Comparison of ENCODE assay signal across 21 mouse cellular contexts in the genomic region with DNA sequence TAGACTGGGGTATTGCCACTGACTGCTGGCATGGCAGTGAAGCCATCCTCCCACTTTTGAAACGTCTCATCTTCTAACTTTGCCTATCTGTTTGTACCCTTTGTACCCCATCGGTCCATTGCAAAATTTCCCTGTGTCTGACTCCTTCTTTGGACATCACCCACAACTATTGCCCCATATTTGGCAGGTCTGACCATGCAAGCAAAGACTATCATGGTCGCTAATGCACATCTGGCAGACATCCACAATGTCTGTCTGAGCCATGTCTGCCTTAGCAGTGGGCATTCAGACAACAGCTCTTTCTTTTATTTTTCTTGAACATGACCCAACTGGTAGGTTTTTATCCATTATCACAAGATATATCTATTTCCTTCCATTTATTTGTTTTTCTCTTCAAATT. TPM values are rescaled to one million over a fixed set of nuclear protein-coding genes. Genes with fewer than 3 reads are reported as not detected.
DNase-seq lines count a peak whose midpoint lies in the region; ATAC-seq and TF ChIP-seq lines count a peak whose summit lies in the region.
"Had no signal": no experiment of that assay in that cellular context is flagged by ENCODE, and none has a peak within 500 bp of the region (broad histone marks: within the 10 kb centered on the region; RNA-seq: fewer than 3 reads in every experiment).

No protein-coding gene starts in this region.

- no peaks in the 10 kb centered on the region for H3K4me1 ChIP-seq in forebrain, postnatal 0 days (ENCODE audit: insufficient read depth)
- H3K4me1 ChIP-seq: embryonic facial prominence, embryonic 15.5 days; forebrain, embryonic 12.5 days; heart, embryonic 13.5 days; kidney, embryonic 15.5 days; midbrain, embryonic 13.5 days; neural tube, embryonic 13.5 days had no signal

- H3K36me3 ChIP-seq in C2C12 (ENCODE audit: control insufficient read depth, insufficient read depth), result no peaks in the 10 kb centered on the region
- no peaks in the 10 kb centered on the region for H3K36me3 ChIP-seq in forebrain, postnatal 0 days (ENCODE audit: insufficient read depth)
- H3K36me3 ChIP-seq: embryonic facial prominence, embryonic 15.5 days; forebrain, embryonic 12.5 days; heart, embryonic 13.5 days; kidney, embryonic 15.5 days; midbrain, embryonic 13.5 days; neural tube, embryonic 13.5 days had no signal

- H3ac ChIP-seq in C2C12 (ENCODE audit: control insufficient read depth, insufficient read length, low read depth), result no peak overlapping the region

- intact Hi-C loops in gastrocnemius, adult 2 months (cut with DNase I), result no loop called here
- intact Hi-C loops in gastrocnemius, postnatal 14 days (cut with DNase I; ENCODE audit: low total_unique reads), result no loop called here

- ATAC-seq in forebrain, postnatal 0 days, result no peak
- ATAC-seq: hindbrain, embryonic 16.5 days; intestine, embryonic 16.5 days; midbrain, embryonic 13.5 days had no signal

- no peaks in the 10 kb centered on the region for H3K79me2 ChIP-seq in C2C12 (ENCODE audit: control insufficient read depth, insufficient read depth)

- H3K79me3 ChIP-seq in C2C12 (ENCODE audit: low read depth), result no peaks in the 10 kb centered on the region

- H3K9ac ChIP-seq in forebrain, postnatal 0 days, result no peak overlapping the region
- H3K9ac ChIP-seq: embryonic facial prominence, embryonic 15.5 days; forebrain, embryonic 12.5 days; heart, embryonic 13.5 days; kidney, embryonic 15.5 days; liver, embryonic 14.5 days; midbrain, embryonic 13.5 days; neural tube, embryonic 13.5 days had no signal

- H3K9me3 ChIP-seq in forebrain, postnatal 0 days (ENCODE audit: low read length), result no peaks in the 10 kb centered on the region
- H3K9me3 ChIP-seq: embryonic facial prominence, embryonic 15.5 days; forebrain, embryonic 12.5 days; heart, embryonic 13.5 days; kidney, embryonic 15.5 days; midbrain, embryonic 13.5 days; neural tube, embryonic 13.5 days had no signal

- no peak overlapping the region for H3K4me3 ChIP-seq in gastrocnemius, adult 2 months
- no peak overlapping the region for H3K4me3 ChIP-seq in C2C12 (ENCODE audit: insufficient read depth, poor library complexity, severe bottlenecking)
- H3K4me3 ChIP-seq in forebrain, postnatal 0 days (ENCODE audit: low read depth, low read length), result no peak overlapping the region
- H3K4me3 ChIP-seq: embryonic facial prominence, embryonic 15.5 days; forebrain, embryonic 12.5 days; heart, embryonic 13.5 days; kidney, embryonic 15.5 days; midbrain, embryonic 13.5 days; neural tube, embryonic 13.5 days had no signal

- H3K27ac ChIP-seq in gastrocnemius, adult 2 months, result no peak overlapping the region
- no peak overlapping the region for H3K27ac ChIP-seq in forebrain, postnatal 0 days (ENCODE audit: low read depth, low read length)
- H3K27ac ChIP-seq: embryonic facial prominence, embryonic 15.5 days; forebrain, embryonic 12.5 days; heart, embryonic 13.5 days; kidney, embryonic 15.5 days; liver, embryonic 14.5 days; midbrain, embryonic 13.5 days; neural tube, embryonic 13.5 days; stomach, postnatal 0 days had no signal

- 79% methylated on average over 3 of the region's 3 CpGs for WGBS in forebrain, postnatal 0 days

- peak; percentile 17 for DNase-seq in gastrocnemius, adult 2 months
- DNase-seq in gastrocnemius, postnatal 14 days, result no peak
- DNase-seq in 3134 (ENCODE audit: extremely low read depth, insufficient read length, low spot score), result peak; percentile 18
- peak; percentile 86 for DNase-seq in fibroblast of lung, adult 2 months (ENCODE audit: low read depth)
- DNase-seq in urinary bladder, postnatal 25 days (ENCODE audit: low spot score), result no peak
- DNase-seq in forebrain, postnatal 0 days, result no peak
- DNase-seq: cerebellum, adult 11 months; cerebellum, postnatal 25 days; heart, postnatal 4 days; right cerebral cortex, postnatal 4 days had no signal

- no peak overlapping the region for H3K4me2 ChIP-seq in forebrain, postnatal 0 days (ENCODE audit: low read depth)
- H3K4me2 ChIP-seq: embryonic facial prominence, embryonic 15.5 days; forebrain, embryonic 12.5 days; heart, embryonic 13.5 days; kidney, embryonic 15.5 days; midbrain, embryonic 13.5 days; neural tube, embryonic 13.5 days had no signal

- TF ChIP-seq CTCF in gastrocnemius, adult 2 months (IDR thresholded peaks at IDR 0.05), result no peak
- TF ChIP-seq CTCF in C2C12 (IDR thresholded peaks at IDR 0.05; ENCODE audit: control insufficient read depth, insufficient read depth, insufficient read length), result no peak
- no peak for TF ChIP-seq CTCF in forebrain, postnatal 0 days (IDR thresholded peaks at IDR 0.05; ENCODE audit: low read depth)

- H3K27me3 ChIP-seq in C2C12 (ENCODE audit: control insufficient read depth, insufficient read depth, insufficient read length), result no peaks in the 10 kb centered on the region
- H3K27me3 ChIP-seq in forebrain, postnatal 0 days (ENCODE audit: insufficient read depth, low read length), result no peaks in the 10 kb centered on the region
- H3K27me3 ChIP-seq: embryonic facial prominence, embryonic 15.5 days; forebrain, embryonic 12.5 days; heart, embryonic 13.5 days; kidney, embryonic 15.5 days; midbrain, embryonic 13.5 days; neural tube, embryonic 13.5 days had no signal

TF ChIP-seq in C2C12, 6 proteins besides CTCF, POLR2A, EP300 and RAD21:
- TF ChIP-seq CEBPB (IDR thresholded peaks at IDR 0.05; ENCODE audit: low read depth) (peak; percentile 90), MYOG (IDR thresholded peaks at IDR 0.05; ENCODE audit: control insufficient read depth, extremely low read depth, insufficient read length) (no peak)

RNA-seq across cellular contexts. Expression of gene Gprin3, which starts 25.3 kb away (rescaled TPM):
- under 1 TPM; 0.11 to 0.15 TPM for total RNA-seq in gastrocnemius, adult 2 months (2021)
- total RNA-seq in gastrocnemius, postnatal 14 days (2021), result under 1 TPM; 0.51 to 0.59 TPM
- polyA plus RNA-seq in C2C12 (2012; fragmentation: generic; extraction: Trizol), result 0.32 TPM
- 16.8 and 22.7 TPM in 2 replicates for total RNA-seq in forebrain, postnatal 0 days (2014; rRNA removed)
- polyA plus RNA-seq in forebrain, postnatal 0 days (2015; fragmentation: Nextera tagmentation; extraction: Ambion mirVana), result 4.2 and 8.8 TPM in 2 replicates

Comparison
In these comparisons a context has a peak if more than half of its experiments do, and no peak if none do; other contexts are left out.
1. DNase-seq: peak in gastrocnemius, adult 2 months (single experiment), 3134 (single experiment) and fibroblast of lung, adult 2 months (single experiment); none in gastrocnemius, postnatal 14 days (single experiment), urinary bladder, postnatal 25 days (single experiment) and forebrain, postnatal 0 days (single experiment).
2. RNA of gene Gprin3, which starts 25.3 kb away (total RNA-seq): 16.8 to 22.7 TPM in forebrain, postnatal 0 days; 0.51 to 0.59 TPM in gastrocnemius, postnatal 14 days and 0.11 to 0.15 TPM in gastrocnemius, adult 2 months; every median in the first group is over 10 times any median in the second.